Mouse (Mus musculus) E14TG2a.4 (cell line): ENCODE results near the gene Ptprm.

ENCODE experiments used
- H3K27me3 ChIP-seq: 2 replicates; pipeline ENCODE4 v1.6.1; 2014; ENCODE audit warnings: low read length, control low read depth; ENCODE audit not compliant: insufficient read depth
- H3K36me3 ChIP-seq: 2 replicates; pipeline ENCODE4 v1.6.1; 2014; ENCODE audit warnings: low read length, control low read depth; ENCODE audit not compliant: insufficient read depth
- H3K4me1 ChIP-seq: replicated peaks from 2 replicates; pipeline ENCODE4 v1.6.1; 2014; ENCODE audit warnings: low read depth, low read length, control low read depth
- H3K4me3 ChIP-seq: replicated peaks from 2 replicates; pipeline ENCODE4 v1.5.1; 2014; ENCODE audit warnings: mild to moderate bottlenecking, low read length
- H3K9me3 ChIP-seq: 2 replicates; pipeline ENCODE4 v1.6.1; 2014; ENCODE audit warnings: low read length, control low read depth
- CTCF ChIP-seq: conservative IDR thresholded peaks from 2 replicates; pipeline ENCODE4 v1.5.1; 2014; ENCODE audit warnings: low read length
- NANOG ChIP-seq: IDR thresholded peaks from 2 replicates; pipeline ENCODE4 v1.6.1; 2014; ENCODE audit warnings: borderline replicate concordance, low read length, mixed read lengths
- POU5F1 ChIP-seq: IDR thresholded peaks from 2 replicates; pipeline ENCODE4 v1.6.1; 2014; ENCODE audit warnings: low read length, borderline replicate concordance

Gene Ptprm

GRCm38 (mm10) chr17:67127530-67127929 is 226.7 kb downstream of the Ptprm start:
- H3K27me3 ChIP-seq, result 0 out of 2 replicates have a peak, but pooled peaks cover 6% of the 10 kb centered on the region
- H3K4me1 ChIP-seq, result peaks cover 7% of the 10 kb centered on the region; the same call in 1 of the 2 replicates
- no peaks in the 10 kb centered on the region for H3K9me3 ChIP-seq
- no peak overlapping the region for H3K4me3 ChIP-seq
- no peak for TF ChIP-seq NANOG
- TF ChIP-seq POU5F1, result no peak
- TF ChIP-seq CTCF, result no peak
- H3K36me3 ChIP-seq, result no peaks in the 10 kb centered on the region

- Histone ChIP-seq H3K4me1 (peaks cover 7% of the 10 kb centered on the region; the same call in 1 of the 2 replicates), H3K36me3 (no peaks in the 10 kb centered on the region), H3K9me3 (no peaks in the 10 kb centered on the region), H3K27me3 (0 out of 2 replicates have a peak, but pooled peaks cover 6% of the 10 kb centered on the region), H3K4me3 (no peak overlapping the region)
- no peak for TF ChIP-seq NANOG
- TF ChIP-seq CTCF, result no peak
- TF ChIP-seq POU5F1, result no peak
Observed at GRCm38 (mm10) chr17:67125596-67125995, 228.7 kb downstream of the Ptprm start.

- H3K36me3 ChIP-seq, result no peaks in the 10 kb centered on the region
- no peak overlapping the region for H3K4me3 ChIP-seq
- TF ChIP-seq CTCF (no peak), POU5F1 (no peak), NANOG (no peak)
- H3K27me3 ChIP-seq, result 0 out of 2 replicates have a peak, but pooled peaks cover 6% of the 10 kb centered on the region
- H3K4me1 ChIP-seq, result peaks cover 7% of the 10 kb centered on the region; the same call in 1 of the 2 replicates
- no peaks in the 10 kb centered on the region for H3K9me3 ChIP-seq
Observed at GRCm38 (mm10) chr17:67124294-67124693, 230.0 kb downstream of the Ptprm start.

- no peak for TF ChIP-seq CTCF
- no peak for TF ChIP-seq NANOG
- TF ChIP-seq POU5F1, result no peak
- Histone ChIP-seq H3K27me3 (0 out of 2 replicates have a peak, but pooled peaks cover 6% of the 10 kb centered on the region), H3K4me3 (no peak overlapping the region), H3K36me3 (no peaks in the 10 kb centered on the region), H3K9me3 (no peaks in the 10 kb centered on the region), H3K4me1 (peaks cover 7% of the 10 kb centered on the region; the same call in 1 of the 2 replicates)
Observed at GRCm38 (mm10) chr17:67123722-67124121, 230.5 kb downstream of the Ptprm start.

GRCm38 (mm10) chr17:67120863-67121262 is 233.4 kb downstream of the Ptprm start:
- no peaks in the 10 kb centered on the region for H3K9me3 ChIP-seq
- peaks cover 7% of the 10 kb centered on the region; the same call in 1 of the 2 replicates for H3K4me1 ChIP-seq
- no peaks in the 10 kb centered on the region for H3K36me3 ChIP-seq
- no peaks in the 10 kb centered on the region for H3K27me3 ChIP-seq
- no peak for TF ChIP-seq NANOG
- TF ChIP-seq POU5F1, result no peak
- no peak for TF ChIP-seq CTCF
- no peak overlapping the region for H3K4me3 ChIP-seq

GRCm38 (mm10) chr17:67118676-67119340 is 235.4 kb downstream of the Ptprm start:
- no peak overlapping the region for H3K4me3 ChIP-seq
- no peak for TF ChIP-seq CTCF
- no peak for TF ChIP-seq POU5F1
- TF ChIP-seq NANOG, result no peak
- no peaks in the 10 kb centered on the region for H3K9me3 ChIP-seq
- H3K27me3 ChIP-seq, result no peaks in the 10 kb centered on the region
- peaks cover 6% of the 10 kb centered on the region; the same call in 1 of the 2 replicates for H3K4me1 ChIP-seq
- no peaks in the 10 kb centered on the region for H3K36me3 ChIP-seq

GRCm38 (mm10) chr17:67114842-67115241 is 239.4 kb downstream of the Ptprm start:
- H3K4me3 ChIP-seq, result no peak overlapping the region
- H3K4me1 ChIP-seq, result no peaks in the 10 kb centered on the region
- no peak for TF ChIP-seq POU5F1
- TF ChIP-seq NANOG, result no peak
- TF ChIP-seq CTCF, result no peak
- no peaks in the 10 kb centered on the region for H3K36me3 ChIP-seq
- no peaks in the 10 kb centered on the region for H3K9me3 ChIP-seq
- H3K27me3 ChIP-seq, result no peaks in the 10 kb centered on the region

- TF ChIP-seq CTCF, result no peak
- no peak for TF ChIP-seq NANOG
- no peak for TF ChIP-seq POU5F1
- Histone ChIP-seq H3K9me3 (no peaks in the 10 kb centered on the region), H3K4me1 (no peaks in the 10 kb centered on the region), H3K27me3 (no peaks in the 10 kb centered on the region), H3K4me3 (no peak overlapping the region), H3K36me3 (no peaks in the 10 kb centered on the region)
Observed at GRCm38 (mm10) chr17:67112679-67113078, 241.6 kb downstream of the Ptprm start.

GRCm38 (mm10) chr17:67106176-67106575 is 248.1 kb downstream of the Ptprm start:
- H3K36me3 ChIP-seq, result no peaks in the 10 kb centered on the region
- no peak overlapping the region for H3K4me3 ChIP-seq
- no peaks in the 10 kb centered on the region for H3K9me3 ChIP-seq
- no peak for TF ChIP-seq CTCF
- no peak for TF ChIP-seq NANOG
- TF ChIP-seq POU5F1, result no peak
- no peaks in the 10 kb centered on the region for H3K27me3 ChIP-seq
- H3K4me1 ChIP-seq, result no peaks in the 10 kb centered on the region
